Mouse (Mus musculus) hematopoietic stem cell, adult 5-6 weeks (primary cell): ENCODE measurements around the gene Syt15. TPM values are rescaled to one million over a fixed set of nuclear protein-coding genes. Genes with fewer than 3 reads are reported as not detected.
A peak's percentile ranks its signal among the peaks of the same experiment; 100 is the strongest.

Experiments used
- ATAC-seq, 2 experiments: fragments of 125-278 bp in 1 of 2; replicated peaks in 1 of 2; 2 replicates each; pipeline ENCODE4 v1.8.0; 2016 to 2017; ENCODE audit warnings: inconsistent platforms in 2 of 2, mild to moderate bottlenecking in 2 of 2, moderate number of reproducible peaks in 2 of 2, low read depth in 1 of 2, moderate TSS enrichment in 1 of 2; ENCODE audit not compliant: low FRiP score in 2 of 2, poor library complexity in 2 of 2, severe bottlenecking in 2 of 2, insufficient read depth in 1 of 2, low TSS enrichment in 1 of 2
- total RNA-seq: library from RNA; stranded (forward); fragments of 172-1452, 232-1000 nt; gene quantifications from 2 replicates; pipeline ENCODE4 v1.2.3, GENCODE M21; 2017

Gene Syt15
- total RNA-seq: not detected in 2 replicates

- no peak for ATAC-seq
These were observed at the start of gene Syt15 for GRCm38 (mm10) chr14:34219295-34219694. TSS of gene Syt15 (plus strand) at chr14:34219595.

DNA sequence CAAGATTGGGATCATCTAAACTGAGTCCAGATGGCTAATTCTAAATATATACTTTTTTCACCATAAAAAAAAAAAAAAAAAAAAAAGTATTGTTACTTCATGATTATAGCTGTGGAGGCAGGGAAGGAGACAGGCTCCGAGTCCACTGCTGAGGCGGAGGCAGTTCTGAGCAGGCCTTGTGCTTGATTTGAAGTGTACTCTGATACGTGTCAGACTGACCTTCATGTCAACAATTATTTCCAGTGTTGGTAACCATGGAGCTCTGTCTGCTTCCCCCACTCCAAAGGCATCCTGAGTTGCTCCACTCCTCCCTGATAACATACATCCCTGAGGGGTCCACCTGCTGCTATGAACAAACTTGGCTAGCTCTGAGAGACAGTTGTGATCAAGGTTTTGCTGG lies 48.3 kb upstream of the Syt15 start:
- no peak for ATAC-seq

DNA sequence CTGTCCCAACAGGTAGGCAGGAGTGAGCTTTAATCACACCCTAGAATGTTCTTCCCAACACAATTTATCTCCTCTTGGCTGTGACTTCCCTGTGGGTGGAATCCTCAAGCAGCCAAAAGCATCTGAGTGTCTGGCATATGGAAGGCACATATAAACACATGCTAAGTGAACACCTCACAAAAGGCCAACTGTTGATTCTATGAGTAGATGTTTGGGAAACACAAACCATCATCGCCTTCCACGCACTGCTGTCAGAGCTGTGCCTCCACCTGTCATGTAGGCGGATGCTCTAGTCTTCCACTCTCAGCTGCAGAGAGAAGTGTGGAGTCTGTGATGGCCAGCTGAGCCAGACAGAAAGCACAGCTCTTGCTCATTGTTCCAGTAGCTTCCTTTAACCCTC lies 40.0 kb upstream of the Syt15 start:
- ATAC-seq: no peak

- ATAC-seq: no peak
These were observed 36.3 kb upstream of the Syt15 start for GRCm38 (mm10) chr14:34183101-34183500.

DNA sequence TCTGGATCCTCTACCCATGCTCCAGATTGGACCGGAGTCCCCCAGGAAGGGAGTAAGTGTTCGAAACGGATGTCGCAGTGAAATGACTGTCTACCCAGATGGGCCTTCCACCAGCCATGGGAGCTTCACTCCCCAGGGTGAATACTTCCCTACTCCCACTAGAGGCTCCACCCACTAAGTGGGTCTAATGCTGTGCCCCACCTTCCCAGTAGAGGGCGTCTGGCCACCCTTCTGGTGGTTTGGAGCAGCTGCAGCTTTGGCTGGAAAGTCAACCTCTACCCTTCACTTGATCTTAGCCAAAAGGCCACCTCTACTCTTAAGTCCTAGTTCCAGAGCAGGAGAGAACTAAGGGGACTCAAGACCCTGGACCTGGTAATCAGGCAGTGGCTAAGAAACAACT lies 30.8 kb upstream of the Syt15 start:
- peak; percentile 87 to 97 for ATAC-seq

DNA sequence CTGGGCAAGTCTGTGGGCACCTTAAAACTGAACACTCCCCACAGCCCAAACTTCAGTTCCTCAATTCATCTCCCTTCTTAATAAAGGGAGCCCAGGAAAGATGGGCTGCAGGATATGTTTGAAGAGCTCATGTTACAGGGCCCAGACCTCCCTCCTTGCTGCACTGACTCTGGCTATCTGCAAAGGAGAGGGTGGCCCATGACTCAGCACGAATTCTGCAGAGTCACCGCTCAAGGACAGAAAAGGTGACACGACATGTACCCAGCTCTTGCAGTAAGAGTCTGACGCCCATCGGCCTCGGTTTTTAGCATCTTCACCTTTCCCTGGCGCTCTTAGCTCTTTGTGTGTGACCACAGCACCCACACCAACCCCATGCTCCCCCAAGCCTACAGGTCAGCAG lies 29.0 kb upstream of the Syt15 start:
- ATAC-seq: no peak

- no peak for ATAC-seq
These were observed 25.5 kb upstream of the Syt15 start for GRCm38 (mm10) chr14:34193879-34194278.

DNA sequence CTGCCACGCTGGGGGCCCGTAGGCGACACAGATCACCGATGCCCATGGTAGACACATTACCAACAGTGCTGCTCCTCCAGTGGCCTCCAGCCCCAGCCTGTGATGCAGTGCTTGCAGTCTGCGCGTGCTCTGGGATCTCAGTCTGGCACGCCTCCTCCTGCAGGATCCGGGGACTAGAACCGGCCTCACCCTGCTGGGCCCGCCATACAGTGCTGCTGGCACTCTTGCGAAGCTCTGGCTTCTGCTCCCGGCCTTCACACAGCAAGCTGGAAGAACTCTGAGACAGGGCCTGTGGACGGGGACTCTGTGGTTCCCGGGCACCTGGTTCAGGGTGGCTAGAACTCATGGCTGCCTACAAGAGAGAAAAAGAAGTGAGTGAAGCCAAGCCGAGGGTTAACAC lies 23.9 kb upstream of the Syt15 start:
- no peak for ATAC-seq

DNA sequence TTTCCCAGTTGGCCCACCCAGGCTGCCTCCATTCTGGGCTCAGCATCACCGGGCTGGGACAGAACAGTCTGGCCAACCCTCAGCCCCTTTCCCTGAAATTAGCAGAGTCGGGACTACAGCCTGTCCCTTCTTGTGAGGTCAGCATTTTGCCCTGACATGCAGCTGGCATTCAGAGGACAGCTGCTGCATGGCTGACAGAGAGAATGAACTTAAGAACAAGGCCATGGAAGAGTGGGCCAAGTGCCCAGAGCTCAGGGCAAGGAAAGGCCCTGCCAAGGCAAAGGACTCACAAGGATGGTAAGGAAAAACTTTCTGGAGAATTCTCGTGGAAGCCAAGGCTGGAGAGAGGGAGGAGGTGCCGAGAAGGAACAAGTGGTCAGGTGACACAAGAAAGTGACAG lies 22.7 kb upstream of the Syt15 start:
- ATAC-seq: no peak

GRCm38 (mm10) chr14:34200738-34201230 lies 18.6 kb upstream of the Syt15 start:
- ATAC-seq: peak; percentile 18 to 29

DNA sequence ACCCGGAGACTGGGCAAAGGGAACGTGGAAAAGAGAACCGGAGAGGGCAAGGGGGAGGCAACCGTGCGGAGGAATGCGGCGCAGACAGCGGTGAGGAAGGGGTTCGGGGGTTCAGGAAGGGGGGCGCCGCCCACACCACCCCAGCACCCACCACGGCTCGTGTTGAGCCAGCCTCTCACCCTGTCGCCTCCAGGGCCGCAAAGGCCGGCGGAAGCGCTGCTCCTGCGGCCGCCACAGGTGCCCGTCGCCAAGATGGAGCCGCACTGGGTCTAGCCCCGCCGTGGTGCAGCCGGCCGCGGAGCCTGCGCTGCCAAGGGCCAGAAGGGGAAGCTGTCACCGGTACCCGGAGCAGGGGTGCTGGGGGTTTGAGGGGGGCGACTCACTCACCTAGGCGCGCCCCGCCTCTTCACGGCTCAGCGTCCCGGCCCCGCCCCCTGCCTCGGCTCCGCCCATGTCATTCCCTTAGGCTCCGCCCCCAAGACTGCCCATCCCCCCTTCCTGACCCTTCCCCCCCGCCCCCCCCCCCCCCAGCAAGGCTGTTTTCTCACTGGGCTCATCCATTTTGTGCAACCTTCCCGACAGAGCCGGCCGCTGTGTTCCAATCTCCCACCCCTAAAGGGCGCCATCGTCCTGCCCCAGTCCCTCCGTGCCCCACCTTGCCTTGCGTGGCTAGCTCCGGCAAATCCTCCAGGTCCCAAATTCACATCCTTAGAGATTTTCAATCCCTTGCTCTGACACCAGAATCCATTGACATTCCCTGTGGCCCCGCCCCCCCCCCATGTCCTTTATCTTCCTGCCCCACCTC lies 18.0 kb upstream of the Syt15 start, which contains the start of gene Gprin2:
Gprin2 (minus strand) TSS at position 423 of the 805 bp plus-strand sequence.
- peak; percentile 74 to 75 for ATAC-seq

DNA sequence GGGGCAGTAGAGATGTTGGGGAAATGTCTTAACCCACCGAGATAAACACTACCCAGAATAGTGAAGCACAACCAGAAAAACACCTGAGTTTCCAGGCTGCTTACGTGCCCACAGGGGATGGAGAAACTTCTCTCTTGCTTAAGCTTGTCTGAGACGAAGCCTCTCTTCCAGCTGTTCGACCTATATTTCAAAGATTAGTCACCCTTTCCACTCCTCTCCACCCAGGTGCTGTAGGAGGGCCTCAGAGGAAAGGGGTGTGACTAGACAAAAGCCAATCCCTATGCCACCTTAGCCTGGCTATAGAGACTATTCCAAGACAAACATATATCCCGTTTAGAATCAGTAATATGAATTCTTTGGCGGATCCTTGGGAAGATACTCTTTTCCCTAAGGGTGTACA lies 11.4 kb upstream of the Syt15 start:
- ATAC-seq: no peak

GRCm38 (mm10) chr14:34208651-34209050 lies 10.7 kb upstream of the Syt15 start:
- ATAC-seq: peak; percentile 56 to 62; a peak in 1 of 4 replicates

GRCm38 (mm10) chr14:34209080-34209479 lies 10.3 kb upstream of the Syt15 start:
- no peak for ATAC-seq

- ATAC-seq: no peak
These were observed 9.5 kb upstream of the Syt15 start for GRCm38 (mm10) chr14:34209942-34210341.

DNA sequence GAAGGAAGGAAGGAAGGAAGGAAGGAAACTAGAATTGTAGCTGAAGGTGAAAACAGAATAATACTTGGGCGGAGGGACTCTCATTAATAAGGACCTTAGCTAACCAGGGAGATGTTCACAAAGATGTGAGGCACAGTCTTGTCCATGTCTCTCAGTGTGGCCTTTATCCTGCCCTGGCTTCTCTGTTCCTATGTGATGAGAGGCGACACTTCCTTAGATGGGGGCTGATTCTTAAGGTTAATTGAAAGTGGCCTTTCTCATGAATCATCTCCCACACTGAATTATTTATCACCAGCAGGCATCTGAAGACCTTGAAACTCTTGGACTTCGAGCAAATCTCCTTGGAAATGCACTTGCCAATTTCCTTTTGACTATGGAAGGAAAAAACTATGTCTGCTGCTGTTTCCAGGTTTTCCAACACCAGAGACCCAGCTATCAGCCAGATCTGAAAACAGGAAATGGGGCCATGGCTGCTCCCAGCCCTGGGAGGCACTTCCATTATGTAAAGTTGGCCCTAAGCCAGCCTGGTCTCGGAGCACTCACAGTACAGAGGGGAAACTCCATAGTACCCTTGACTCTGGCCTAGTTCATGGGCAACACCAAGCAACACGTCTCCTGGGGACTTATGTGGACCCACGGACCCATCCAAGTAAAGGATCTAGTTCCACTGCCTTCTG lies 3.8 kb upstream of the Syt15 start:
- no peak for ATAC-seq

- peak; percentile 35 to 44; a peak in 3 of 4 replicates for ATAC-seq
These were observed 397 bp downstream of the Syt15 start for GRCm38 (mm10) chr14:34219786-34220198.

DNA sequence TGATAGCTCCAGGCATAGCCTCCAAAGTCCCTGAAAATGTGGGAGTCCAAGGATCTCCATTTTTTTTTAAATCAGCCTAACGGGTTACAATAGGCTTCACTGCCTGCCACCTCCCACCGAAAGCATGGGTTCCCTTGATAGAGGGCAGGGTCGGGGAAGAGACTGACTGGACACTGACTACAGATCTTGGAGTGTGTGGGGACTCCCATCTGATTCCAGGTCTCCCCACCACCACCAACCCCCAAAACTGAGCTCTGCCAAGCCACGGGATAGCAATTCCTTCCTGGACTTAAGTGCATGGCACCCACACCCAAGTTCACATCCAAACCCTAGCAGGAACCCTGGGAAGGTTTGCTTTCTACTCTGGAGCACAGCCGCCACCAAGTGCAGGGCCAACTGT lies 1.0 kb downstream of the Syt15 start:
- ATAC-seq: no peak
